Mouse (Mus musculus) liver, postnatal 0 days (tissue): Measurements from ENCODE around the gene Nufip2. TPM values are rescaled to one million over a fixed set of nuclear protein-coding genes. Genes with fewer than 3 reads are reported as not detected.
"Not testable (repeated sequence)": the region's sequence is repeated elsewhere in the genome, so short reads cannot be mapped to it uniquely, and the experiment has no call there.

Source experiments
- ATAC-seq: fragments of 200-750 bp; cut with Nextera tagmentation; 2 replicates; pipeline ENCODE4 v1.8.0; 2017; ENCODE audit warnings: mild to moderate bottlenecking, moderate library complexity
- DNase-seq: peaks from one replicate; pipeline ENCODE4 v3.0.0-alpha.2; 2016
- H3K27ac ChIP-seq: fragments of 300-500 bp; sonication (generic); 2 replicates; pipeline ENCODE4 v1.5.1; 2014; ENCODE audit warnings: antibody characterized with exemption, moderate library complexity, mild to moderate bottlenecking, low read depth
- H3K27me3 ChIP-seq: fragments of 300-500 bp; sonication (generic); 2 replicates; pipeline ENCODE4 v1.6.1; 2014; ENCODE audit warnings: low read length, control low read depth, mixed read lengths; ENCODE audit not compliant: insufficient read depth
- H3K36me3 ChIP-seq: fragments of 300-500 bp; sonication (generic); replicated peaks from 2 replicates; pipeline ENCODE4 v1.6.1; 2014; ENCODE audit warnings: mild to moderate bottlenecking, control low read depth, low read length, moderate library complexity, mixed read lengths; ENCODE audit not compliant: insufficient read depth
- H3K4me1 ChIP-seq: fragments of 300-500 bp; sonication (generic); 2 replicates; pipeline ENCODE4 v1.6.1; 2014; ENCODE audit warnings: antibody characterized with exemption, mild to moderate bottlenecking, control low read depth; ENCODE audit not compliant: insufficient read depth
- H3K4me2 ChIP-seq: fragments of 300-500 bp; sonication (generic); 2 replicates; pipeline ENCODE4 v1.6.1; 2014; ENCODE audit warnings: low read depth, mild to moderate bottlenecking, low read length, moderate library complexity, mixed read lengths
- H3K4me3 ChIP-seq: fragments of 300-500 bp; sonication (generic); 2 replicates; pipeline ENCODE4 v1.5.1; 2014; ENCODE audit warnings: low read depth, low read length
- H3K9ac ChIP-seq: fragments of 300-500 bp; sonication (generic); replicated peaks from 2 replicates; pipeline ENCODE4 v1.6.1; 2014; ENCODE audit warnings: mild to moderate bottlenecking, moderate library complexity
- H3K9me3 ChIP-seq: fragments of 300-500 bp; sonication (generic); 2 replicates; pipeline ENCODE4 v1.6.1; 2016; ENCODE audit warnings: mild to moderate bottlenecking, control low read depth, low read length, mixed read lengths
- CTCF ChIP-seq: sonication (generic); IDR thresholded peaks from 2 replicates; pipeline ENCODE4 v1.5.1; 2016; ENCODE audit warnings: antibody characterized with exemption, low read depth
- EP300 ChIP-seq: IDR thresholded peaks from 2 replicates; pipeline ENCODE4 v1.6.1; 2016; ENCODE audit warnings: antibody characterized with exemption, low read depth, mild to moderate bottlenecking
- WGBS: fragments of 180-500 bp; shearing (Covaris S2); extraction: QIAGEN DNeasy Blood & Tissue Kit; methylation state at CpG from one replicate; pipeline ENCODE4 v1.1.7; 2014; ENCODE audit not compliant: insufficient replicate concordance; 5-methylcytosine and 5-hydroxymethylcytosine counted together
- polyA plus RNA-seq: library from polyadenylated mRNA; unstranded; fragments of >200 nt; fragmentation: Nextera tagmentation; extraction: Ambion mirVana; gene quantifications from 2 replicates; pipeline ENCODE4 v1.2.1, GENCODE M21; 2015

The Nufip2 gene
- polyA plus RNA-seq, 1 experiment from 2014 or later = 2.0 TPM

DNA sequence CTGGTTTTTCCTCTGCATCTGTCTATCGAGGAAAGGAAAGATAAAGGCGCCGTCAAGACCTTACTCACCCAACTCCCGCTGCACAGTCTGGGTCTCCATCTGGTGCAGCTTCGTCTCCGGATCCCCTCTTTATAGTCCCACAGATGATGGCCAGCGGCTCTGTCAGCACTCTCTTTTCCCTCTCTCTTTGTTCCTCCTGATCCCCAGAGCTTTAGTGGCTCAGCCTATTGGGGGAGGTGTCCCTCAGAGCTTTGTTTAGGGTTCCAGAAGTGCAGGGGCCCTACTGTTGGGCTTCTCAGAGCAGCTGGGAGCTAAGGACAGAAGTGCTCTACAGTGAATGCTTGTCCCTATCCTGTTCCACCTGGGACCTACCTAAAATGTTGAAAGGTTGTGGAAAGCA, 39.2 kb downstream of the Nufip2 start, which contains the start of gene Cryba1:
Cryba1 (minus strand) TSS at position 101 of the 400 bp plus-strand sequence.
- Histone ChIP-seq H3K4me3 (no peak within 1 kb of the TSS), H3K9ac (no peak within 1 kb of the TSS), H3K4me2 (no peak within 1 kb of the TSS), H3K9me3 (no peaks in the 10 kb centered on the region), H3K4me1 (no peaks in the 10 kb centered on the region), H3K27me3 (no peaks in the 10 kb centered on the region), H3K36me3 (no peaks in the 10 kb centered on the region), H3K27ac (no peak within 1 kb of the TSS)
- DNase-seq (no peak), ATAC-seq (no peak)
- TF ChIP-seq CTCF (no peak), EP300 (no peak)
- WGBS = 61% methylated on average over 7 of the region's 7 CpGs

DNA sequence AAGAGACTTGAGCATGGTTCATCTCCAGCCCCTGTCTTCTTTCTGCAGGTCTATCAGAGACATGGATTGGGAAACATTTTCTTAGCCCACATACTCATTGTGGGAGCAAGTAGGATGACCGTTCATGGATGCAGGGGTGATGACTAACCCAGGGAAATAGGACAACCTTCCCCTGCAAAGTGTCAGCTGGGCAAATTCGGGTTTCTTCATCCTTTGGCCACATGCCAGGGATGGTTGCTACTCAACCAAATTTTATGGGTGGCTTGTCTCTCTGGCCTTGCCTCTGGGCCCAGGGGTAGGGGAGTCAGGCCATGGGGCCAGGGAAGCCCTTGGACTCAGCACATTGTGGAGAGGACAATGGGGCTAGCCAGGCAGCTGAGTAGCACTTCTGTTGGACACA, 42.6 kb downstream of the Nufip2 start:
- ATAC-seq (no peak), DNase-seq (peak; percentile 40)
- no peaks in the 10 kb centered on the region for H3K4me1 ChIP-seq
- H3K4me3 ChIP-seq = no peak overlapping the region
- WGBS = 51% methylated on average over 2 of the region's 2 CpGs
- H3K27me3 ChIP-seq = no peaks in the 10 kb centered on the region
- H3K36me3 ChIP-seq = no peaks in the 10 kb centered on the region
- TF ChIP-seq EP300 = no peak
- TF ChIP-seq CTCF = no peak
- H3K9ac ChIP-seq = no peak overlapping the region
- no peaks in the 10 kb centered on the region for H3K9me3 ChIP-seq
- no peak overlapping the region for H3K27ac ChIP-seq
- no peak overlapping the region for H3K4me2 ChIP-seq

- Histone ChIP-seq H3K27me3 (no peaks in the 10 kb centered on the region), H3K9me3 (no peaks in the 10 kb centered on the region), H3K9ac (no peak overlapping the region), H3K4me2 (no peak overlapping the region), H3K4me3 (no peak overlapping the region), H3K36me3 (no peaks in the 10 kb centered on the region), H3K4me1 (no peaks in the 10 kb centered on the region), H3K27ac (no peak overlapping the region)
- DNase-seq (peak; percentile 86), ATAC-seq (no peak)
- 1% methylated on average over 6 of the region's 6 CpGs for WGBS
- no peak for TF ChIP-seq EP300
- peak; percentile 97 for TF ChIP-seq CTCF
These were observed 51.3 kb downstream of the Nufip2 start for GRCm38 (mm10) chr11:77737289-77737688.

DNA sequence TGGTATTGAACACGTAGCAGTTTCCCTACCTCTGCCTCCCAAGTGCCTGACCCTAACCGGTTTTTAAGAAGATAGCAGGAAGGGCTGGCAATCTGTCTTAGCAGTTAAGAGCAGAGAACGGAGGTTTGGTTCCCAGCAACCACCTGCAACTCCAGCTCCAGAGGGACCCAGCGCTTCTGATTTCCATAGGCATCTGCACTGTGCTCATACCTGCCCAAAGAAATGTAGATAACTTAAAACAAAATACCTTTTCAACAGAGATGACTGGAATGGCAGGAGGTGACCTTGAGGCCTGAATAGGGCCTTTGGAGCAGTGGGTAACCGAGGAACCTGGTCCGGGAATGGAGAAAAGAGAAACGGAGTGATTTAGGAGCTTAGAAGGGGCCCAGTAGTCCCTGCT, 52.6 kb downstream of the Nufip2 start:
- H3K9ac ChIP-seq = no peak overlapping the region
- H3K36me3 ChIP-seq = no peaks in the 10 kb centered on the region
- H3K4me2 ChIP-seq = no peak overlapping the region
- H3K4me3 ChIP-seq = no peak overlapping the region
- DNase-seq (no peak), ATAC-seq (no peak)
- no peaks in the 10 kb centered on the region for H3K27me3 ChIP-seq
- H3K27ac ChIP-seq = no peak overlapping the region
- no peak for TF ChIP-seq CTCF
- no peak for TF ChIP-seq EP300
- no peaks in the 10 kb centered on the region for H3K4me1 ChIP-seq
- H3K9me3 ChIP-seq = no peaks in the 10 kb centered on the region
- 68% methylated on average over 7 of the region's 7 CpGs for WGBS

DNA sequence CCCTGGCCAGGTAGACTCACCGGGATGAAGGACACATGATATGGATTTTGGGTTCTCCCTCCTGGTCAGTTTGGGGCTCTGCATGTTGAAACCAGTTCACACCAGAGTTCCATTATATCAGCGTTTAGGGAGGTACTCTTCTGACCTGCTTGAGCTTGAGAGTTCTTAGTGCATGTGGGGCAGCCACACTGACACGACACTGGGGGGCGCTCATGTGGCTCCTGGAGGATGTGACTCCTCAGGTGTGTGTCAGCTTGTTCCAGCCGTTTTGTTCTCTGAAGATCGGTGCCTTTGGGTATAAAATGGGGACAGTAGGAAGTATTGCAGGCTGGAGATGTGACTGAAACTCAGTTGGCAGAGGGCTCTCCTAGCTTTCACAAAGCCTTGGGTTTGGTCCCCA, 58.0 kb downstream of the Nufip2 start:
- ATAC-seq = no peak
- Histone ChIP-seq H3K36me3 (no peaks in the 10 kb centered on the region), H3K9me3 (no peaks in the 10 kb centered on the region), H3K27me3 (no peaks in the 10 kb centered on the region), H3K4me3 (no peak overlapping the region), H3K27ac (no peak overlapping the region), H3K4me2 (no peak overlapping the region), H3K4me1 (no peaks in the 10 kb centered on the region), H3K9ac (no peak overlapping the region)
- 34% methylated on average over 6 of the region's 6 CpGs for WGBS
- DNase-seq = peak; percentile 59
- TF ChIP-seq EP300 = no peak
- TF ChIP-seq CTCF = peak; percentile 65

DNA sequence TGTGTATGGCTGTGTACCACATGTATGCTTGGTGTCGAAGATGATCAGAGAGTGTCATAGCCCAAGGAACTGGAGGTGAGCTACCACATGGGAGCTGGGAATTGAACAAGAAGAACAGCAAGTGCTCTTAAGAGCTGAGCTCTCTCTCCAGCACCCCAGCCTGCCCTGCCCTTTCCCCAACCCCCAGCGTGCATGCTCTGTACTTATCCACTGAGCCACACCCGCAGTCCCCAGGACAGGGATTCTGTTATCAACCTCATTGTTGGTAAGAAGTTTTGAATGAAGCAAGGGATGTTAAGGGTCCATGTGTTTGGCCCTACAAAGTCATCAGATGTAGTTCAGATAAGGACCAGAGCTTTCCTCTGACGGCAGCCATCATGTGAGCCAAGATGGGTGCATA, 60.7 kb downstream of the Nufip2 start:
- no peak for ATAC-seq
- H3K27me3 ChIP-seq = no peaks in the 10 kb centered on the region
- no peak for DNase-seq
- no peaks in the 10 kb centered on the region for H3K9me3 ChIP-seq
- no peaks in the 10 kb centered on the region; the same call in 1 of the 2 replicates for H3K4me1 ChIP-seq
- 64% methylated on average over 4 of the region's 4 CpGs for WGBS
- no peak overlapping the region for H3K27ac ChIP-seq
- H3K4me2 ChIP-seq = no peak overlapping the region
- no peak overlapping the region for H3K9ac ChIP-seq
- TF ChIP-seq CTCF (no peak), EP300 (no peak)
- no peak overlapping the region for H3K4me3 ChIP-seq
- H3K36me3 ChIP-seq = no peaks in the 10 kb centered on the region

DNA sequence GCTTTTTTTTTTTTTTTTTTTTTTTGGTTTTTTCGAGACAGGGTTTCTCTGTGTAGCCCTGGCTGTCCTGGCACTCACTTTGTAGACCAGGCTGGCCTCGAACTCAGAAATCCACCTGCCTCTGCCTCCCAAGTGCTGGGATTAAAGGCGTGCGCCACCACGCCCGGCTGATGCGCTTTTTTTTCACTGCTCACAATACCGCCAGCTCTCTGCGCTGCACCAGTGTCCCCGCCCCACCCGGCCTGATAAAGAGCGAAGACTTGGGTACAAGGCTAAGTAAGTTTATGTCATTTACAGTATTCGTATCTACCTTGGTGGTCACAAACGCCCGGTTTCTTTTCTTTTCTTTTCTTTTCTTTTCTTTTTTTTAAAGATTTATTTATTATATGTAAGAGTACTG, 61.1 kb downstream of the Nufip2 start:
- H3K9me3 ChIP-seq, H3K4me1 ChIP-seq, H3K4me3 ChIP-seq, H3K27me3 ChIP-seq, H3K36me3 ChIP-seq, H3K4me2 ChIP-seq, H3K9ac ChIP-seq, ATAC-seq, DNase-seq, H3K27ac ChIP-seq: not testable (repeated sequence)
- WGBS = 82% methylated on average over 13 of the region's 15 CpGs
